Mouse (Mus musculus): ENCODE measurements around the gene Gm3727. TPM values are rescaled to one million over a fixed set of nuclear protein-coding genes. Genes with fewer than 3 reads are reported as not detected.

Gene Gm3727
- not detected in 2 replicates for polyA plus RNA-seq (2021; fragmentation: Nextera tagmentation)
- long read RNA-seq, experiment 1: 0 reads
- long read RNA-seq, experiment 2: 0 reads

GRCm38 (mm10) chr14:7264614-7265013, at the start of gene Gm3727:
Gene Gm3727 (minus strand): TSS chr14:7264714.

Other genes starting within 250 kb of the Gm3727 start
- 0.41 and 0.58 TPM in 2 replicates for gene Gm10406, start 237.3 kb downstream of the Gm3727 start, polyA plus RNA-seq (2021; fragmentation: Nextera tagmentation)
- gene Gm3685, start 219.7 kb downstream of the Gm3727 start, polyA plus RNA-seq (2021; fragmentation: Nextera tagmentation): not detected in 2 replicates
- 2.9 and 3.4 TPM in 2 replicates for gene Gm3696, start 164.1 kb downstream of the Gm3727 start, polyA plus RNA-seq (2021; fragmentation: Nextera tagmentation)
- not detected in 2 replicates for gene Gm6676, start 139.3 kb downstream of the Gm3727 start, polyA plus RNA-seq (2021; fragmentation: Nextera tagmentation)
- gene Gm3512, start 90.2 kb downstream of the Gm3727 start, polyA plus RNA-seq (2021; fragmentation: Nextera tagmentation): 3.7 and 4.5 TPM in 2 replicates
- gene Gm16434, start 70.2 kb downstream of the Gm3727 start, polyA plus RNA-seq (2021; fragmentation: Nextera tagmentation): not detected in 2 replicates
- gene Gm3739, start 50.3 kb upstream of the Gm3727 start, polyA plus RNA-seq (2021; fragmentation: Nextera tagmentation): 0.74 and 0.95 TPM in 2 replicates
- not detected in 2 replicates for gene Gm5797, start 67.7 kb upstream of the Gm3727 start, polyA plus RNA-seq (2021; fragmentation: Nextera tagmentation)
- not detected in 2 replicates for gene Gm8374, start 100.4 kb upstream of the Gm3727 start, polyA plus RNA-seq (2021; fragmentation: Nextera tagmentation)
- gene Gm3755, start 186.2 kb upstream of the Gm3727 start, polyA plus RNA-seq (2021; fragmentation: Nextera tagmentation): not detected in 2 replicates
- gene Gm3752, start 219.0 kb upstream of the Gm3727 start, polyA plus RNA-seq (2021; fragmentation: Nextera tagmentation): 0.85 and 0.89 TPM in 2 replicates